Mouse (Mus musculus) liver, embryonic 12.5 days (tissue): ENCODE results near the gene Zfp710. TPM values are rescaled to one million over a fixed set of nuclear protein-coding genes. Genes with fewer than 3 reads are reported as not detected.
A peak's percentile ranks its signal among the peaks of the same experiment; 100 is the strongest.
"Not testable (repeated sequence)": the region's sequence is repeated elsewhere in the genome, so short reads cannot be mapped to it uniquely, and the experiment has no call there.

Experiments
- ATAC-seq: fragments of 200-750 bp; cut with Nextera tagmentation; 2 replicates; pipeline ENCODE4 v1.8.0; 2017; ENCODE audit warnings: moderate number of reproducible peaks, mild to moderate bottlenecking, moderate library complexity
- H3K27ac ChIP-seq: fragments of 300-500 bp; sonication (generic); 2 replicates; pipeline ENCODE4 v1.5.1; 2016; ENCODE audit warnings: mild to moderate bottlenecking
- H3K27me3 ChIP-seq: fragments of 300-500 bp; sonication (generic); replicated peaks from 2 replicates; pipeline ENCODE4 v1.6.1; 2016; ENCODE audit warnings: mild to moderate bottlenecking, moderate library complexity
- H3K36me3 ChIP-seq: fragments of 300-500 bp; sonication (generic); 2 replicates; pipeline ENCODE4 v1.6.1; 2016; ENCODE audit warnings: mild to moderate bottlenecking, moderate library complexity
- H3K4me1 ChIP-seq: fragments of 300-500 bp; sonication (generic); 2 replicates; pipeline ENCODE4 v1.6.1; 2016
- H3K4me2 ChIP-seq: fragments of 300-500 bp; sonication (generic); 2 replicates; pipeline ENCODE4 v1.6.1; 2016; ENCODE audit warnings: mild to moderate bottlenecking, moderate library complexity
- H3K4me3 ChIP-seq: fragments of 300-500 bp; sonication (generic); 2 replicates; pipeline ENCODE4 v1.5.1; 2016; ENCODE audit warnings: mild to moderate bottlenecking, moderate library complexity
- H3K9ac ChIP-seq: fragments of 300-500 bp; sonication (generic); 2 replicates; pipeline ENCODE4 v1.6.1; 2016; ENCODE audit warnings: mild to moderate bottlenecking, moderate library complexity
- H3K9me3 ChIP-seq: fragments of 300-500 bp; sonication (generic); replicated peaks from 2 replicates; pipeline ENCODE4 v1.6.1; 2016; ENCODE audit warnings: mild to moderate bottlenecking, moderate library complexity
- WGBS: fragments of 180-500 bp; shearing (Covaris S2); methylation state at CpG from one replicate; pipeline ENCODE4 v1.1.7; 2016; ENCODE audit not compliant: insufficient replicate concordance; 5-methylcytosine and 5-hydroxymethylcytosine counted together
- polyA plus RNA-seq: library from polyadenylated mRNA; unstranded; fragments of >200 nt; fragmentation: Nextera tagmentation; extraction: Ambion mirVana; gene quantifications from 2 replicates; pipeline ENCODE4 v1.2.1, GENCODE M21; 2016

The Zfp710 gene
- polyA plus RNA-seq = 7.2 and 8.9 TPM in 2 replicates

DNA sequence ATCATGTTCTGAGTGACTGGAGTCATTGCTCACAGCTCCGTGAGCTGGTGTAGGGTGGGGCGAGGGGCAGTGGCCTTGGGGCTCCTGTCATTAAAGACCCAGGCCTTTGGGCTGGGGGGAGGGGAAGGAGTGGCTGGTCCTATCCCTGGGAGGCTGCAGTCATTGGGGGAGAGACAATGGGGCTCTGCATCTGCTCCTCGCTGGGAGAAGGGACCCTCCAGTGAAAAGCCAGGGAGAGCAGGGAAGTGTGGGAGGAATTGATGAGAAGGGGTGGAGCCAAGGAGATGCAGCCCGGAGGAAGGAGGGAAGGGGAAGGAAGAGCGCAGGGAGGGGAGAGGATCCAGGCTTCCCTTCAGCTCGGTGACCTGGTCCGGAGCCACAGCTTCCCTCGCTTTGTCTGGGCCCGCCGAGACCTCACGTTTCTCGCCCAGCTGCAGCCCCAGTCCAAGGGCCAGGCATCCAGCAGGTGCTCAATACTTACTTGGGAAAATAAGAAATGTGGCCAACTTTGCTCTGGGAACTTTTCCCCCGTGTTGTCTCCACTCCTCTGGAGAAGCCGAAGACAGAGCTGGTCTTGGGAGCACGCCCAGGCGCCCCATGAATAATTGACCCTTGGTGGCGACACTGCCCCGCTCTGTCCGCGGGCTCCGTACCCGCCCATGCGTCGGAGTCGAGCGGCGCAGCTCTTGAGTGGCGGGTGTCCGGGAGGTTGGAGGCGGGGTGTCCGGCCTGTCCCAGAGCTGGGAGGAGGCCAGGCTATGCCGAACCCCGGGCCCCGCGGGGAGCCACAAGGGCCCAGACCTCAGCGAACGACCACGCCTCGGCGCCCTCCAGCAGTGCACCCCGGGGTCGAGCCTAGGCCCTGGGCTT, at the start of gene Zfp710:
TSS of gene Zfp710 (plus strand) at position 294 of the 870 bp plus-strand sequence.
- Histone ChIP-seq H3K27ac (peak within 1 kb of the TSS; percentile 87), H3K4me2 (peak within 1 kb of the TSS; percentile 98), H3K36me3 (no peaks in the 10 kb centered on the region), H3K9me3 (no peaks in the 10 kb centered on the region), H3K9ac (peak within 1 kb of the TSS; percentile 83), H3K4me3 (peak within 1 kb of the TSS; percentile 77), H3K27me3 (peaks cover 19% of the 10 kb centered on the region), H3K4me1 (peaks cover 55% of the 10 kb centered on the region)
- peak; percentile 78 for ATAC-seq
- WGBS = 3% methylated on average over 42 of the region's 42 CpGs

GRCm38 (mm10) chr7:79975316-79975715, 49.3 kb upstream of the Zfp710 start:
- Histone ChIP-seq H3K36me3 (no peaks in the 10 kb centered on the region), H3K9ac (no peak overlapping the region), H3K4me3 (no peak overlapping the region), H3K27me3 (no peaks in the 10 kb centered on the region), H3K4me2 (no peak overlapping the region), H3K9me3 (no peaks in the 10 kb centered on the region), H3K27ac (no peak overlapping the region), H3K4me1 (no peaks in the 10 kb centered on the region)
- 65% methylated on average over 2 of the region's 2 CpGs for WGBS
- no peak for ATAC-seq

DNA sequence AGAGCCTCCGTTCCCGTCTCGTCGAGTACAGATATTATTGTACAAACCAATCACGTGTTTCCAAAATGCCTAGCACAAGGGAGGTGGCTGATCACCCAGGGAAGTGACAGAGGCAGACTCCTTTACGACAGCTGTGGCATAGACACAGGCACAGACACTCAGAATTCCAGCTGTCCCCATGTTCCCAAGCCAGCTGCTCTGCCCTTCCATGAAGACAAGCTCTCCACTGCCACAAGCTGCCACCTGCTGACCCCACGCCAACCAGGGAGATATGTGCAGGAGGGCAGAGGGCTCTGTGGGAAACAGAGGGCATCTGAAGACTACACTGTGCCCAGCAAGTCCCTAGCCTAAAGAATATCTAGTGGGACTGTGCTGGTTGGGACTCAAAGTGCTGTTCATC, 37.9 kb upstream of the Zfp710 start:
- H3K9me3 ChIP-seq = no peaks in the 10 kb centered on the region
- no peak overlapping the region for H3K4me2 ChIP-seq
- no peaks in the 10 kb centered on the region for H3K36me3 ChIP-seq
- ATAC-seq = no peak
- H3K9ac ChIP-seq = no peak overlapping the region
- no peak overlapping the region for H3K4me3 ChIP-seq
- no peaks in the 10 kb centered on the region for H3K4me1 ChIP-seq
- H3K27me3 ChIP-seq = no peaks in the 10 kb centered on the region; the same call in 1 of the 2 replicates
- no peak overlapping the region for H3K27ac ChIP-seq
- WGBS = 73% methylated on average over 7 of the region's 7 CpGs

DNA sequence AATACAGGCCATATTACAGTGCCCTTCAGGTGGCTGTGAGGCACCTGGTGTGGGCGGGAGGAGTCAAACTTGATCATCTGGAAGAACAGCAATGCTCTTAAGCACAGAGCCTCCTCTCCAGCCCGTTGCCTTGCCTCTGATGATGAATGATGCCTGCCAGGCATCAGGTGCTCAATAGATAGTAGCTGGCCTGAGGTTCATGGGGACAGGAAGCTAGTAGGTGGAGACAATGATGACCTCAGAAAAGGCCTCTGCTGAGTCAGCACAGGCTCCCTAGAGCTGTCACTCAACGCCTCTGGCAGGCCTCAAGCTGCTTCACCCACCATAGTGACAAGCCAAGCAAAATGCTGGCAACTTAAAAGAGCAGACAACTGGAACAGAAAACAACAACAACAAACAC, 36.9 kb upstream of the Zfp710 start:
- Histone ChIP-seq H3K4me2 (no peak overlapping the region), H3K27me3 (no peaks in the 10 kb centered on the region; the same call in 1 of the 2 replicates), H3K27ac (no peak overlapping the region), H3K36me3 (no peaks in the 10 kb centered on the region), H3K4me1 (no peaks in the 10 kb centered on the region), H3K4me3 (no peak overlapping the region), H3K9me3 (no peaks in the 10 kb centered on the region), H3K9ac (no peak overlapping the region)
- 30% methylated on average over 3 of the region's 3 CpGs for WGBS
- ATAC-seq = no peak

- not testable (repeated sequence) for H3K4me2 ChIP-seq, H3K9ac ChIP-seq, H3K4me1 ChIP-seq, H3K9me3 ChIP-seq, H3K27ac ChIP-seq, H3K36me3 ChIP-seq, H3K4me3 ChIP-seq, ATAC-seq, H3K27me3 ChIP-seq
- 82% methylated on average over 1 of the region's 1 CpGs for WGBS
Observed at GRCm38 (mm10) chr7:79988466-79988865, 36.1 kb upstream of the Zfp710 start.

- H3K36me3 ChIP-seq = no peaks in the 10 kb centered on the region
- 39% methylated on average over 8 of the region's 8 CpGs for WGBS
- H3K27me3 ChIP-seq = no peaks in the 10 kb centered on the region; the same call in 1 of the 2 replicates
- no peaks in the 10 kb centered on the region for H3K9me3 ChIP-seq
- H3K4me3 ChIP-seq = no peak overlapping the region
- no peaks in the 10 kb centered on the region; the same call in 1 of the 2 replicates for H3K4me1 ChIP-seq
- no peak overlapping the region for H3K27ac ChIP-seq
- ATAC-seq = no peak
- no peak overlapping the region for H3K4me2 ChIP-seq
- H3K9ac ChIP-seq = no peak overlapping the region
Observed at GRCm38 (mm10) chr7:79994476-79994875, 30.1 kb upstream of the Zfp710 start.

DNA sequence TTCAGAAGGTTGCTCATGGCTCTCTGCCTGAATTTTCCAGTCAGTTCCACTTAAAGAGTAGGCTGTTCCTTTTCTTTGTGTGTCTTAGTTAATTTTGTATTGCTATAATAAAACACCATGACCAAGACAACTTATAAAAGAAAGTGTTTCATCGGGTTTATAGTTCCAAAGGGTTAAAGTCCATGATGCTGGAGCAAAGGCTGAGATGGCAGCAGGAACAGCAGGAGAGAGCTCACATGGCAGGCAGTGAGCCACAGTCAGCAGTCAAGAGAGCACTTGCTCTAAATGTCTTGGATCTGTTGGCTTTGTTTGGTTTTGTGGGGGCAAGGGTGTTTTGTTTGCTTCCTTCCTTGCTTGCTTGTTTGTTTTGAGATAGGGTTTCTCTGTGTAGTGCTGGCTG, 26.9 kb upstream of the Zfp710 start:
- Histone ChIP-seq H3K9ac (no peak overlapping the region), H3K4me2 (no peak overlapping the region), H3K27ac (no peak overlapping the region), H3K4me1 (no peaks in the 10 kb centered on the region; the same call in 1 of the 2 replicates), H3K36me3 (no peaks in the 10 kb centered on the region), H3K9me3 (no peaks in the 10 kb centered on the region), H3K4me3 (no peak overlapping the region), H3K27me3 (no peaks in the 10 kb centered on the region)
- ATAC-seq = no peak
- WGBS = 63% methylated on average over 1 of the region's 1 CpGs

GRCm38 (mm10) chr7:80002353-80003055, 22.1 kb upstream of the Zfp710 start:
- no peaks in the 10 kb centered on the region for H3K36me3 ChIP-seq
- 65% methylated on average over 11 of the region's 11 CpGs for WGBS
- H3K27me3 ChIP-seq = peaks cover 5% of the 10 kb centered on the region; the same call in 1 of the 2 replicates

DNA sequence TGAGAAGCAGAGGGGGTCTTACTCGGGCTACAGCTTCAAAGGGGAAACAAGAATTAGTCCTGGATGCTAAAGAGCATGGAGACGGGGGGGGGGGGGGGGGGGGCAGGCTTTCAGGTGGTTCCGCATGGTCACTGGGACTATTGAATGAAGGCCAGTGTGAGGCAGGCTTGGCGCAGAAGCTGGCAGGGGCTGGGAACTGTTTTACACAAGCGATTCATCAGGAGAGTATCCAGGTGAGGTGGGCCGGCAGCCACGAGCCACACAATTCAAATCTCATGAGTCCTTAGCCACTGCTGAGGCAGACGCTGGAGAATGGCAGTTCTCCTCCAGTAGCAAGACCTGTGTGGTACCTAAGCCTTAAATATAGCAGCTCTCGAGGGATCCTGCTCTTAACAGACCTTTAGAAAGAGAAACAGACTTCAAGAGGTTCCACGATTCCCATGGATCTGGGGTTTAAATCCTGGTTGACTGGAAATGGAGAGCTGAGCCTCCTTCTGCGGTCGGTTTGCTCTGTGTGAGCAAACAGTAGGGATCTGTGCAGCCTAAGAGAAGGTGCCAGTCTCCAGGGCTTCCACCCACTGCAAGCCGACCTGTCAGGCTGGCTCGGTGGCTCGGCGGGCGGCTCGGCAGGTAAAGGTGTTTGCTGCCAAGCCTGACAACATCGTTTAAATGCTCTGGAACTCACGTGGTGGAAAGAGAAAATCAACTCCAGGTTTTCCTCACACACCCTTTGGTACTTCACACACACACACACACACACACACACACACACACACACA, 19.6 kb upstream of the Zfp710 start:
- no peaks in the 10 kb centered on the region for H3K36me3 ChIP-seq
- 55% methylated on average over 19 of the region's 20 CpGs for WGBS
- no peak overlapping the region for H3K4me2 ChIP-seq
- peaks cover 5% of the 10 kb centered on the region; the same call in 1 of the 2 replicates for H3K27me3 ChIP-seq
- no peaks in the 10 kb centered on the region for H3K4me1 ChIP-seq
- no peaks in the 10 kb centered on the region for H3K9me3 ChIP-seq
- no peak overlapping the region for H3K9ac ChIP-seq
- no peak for ATAC-seq
- no peak overlapping the region for H3K4me3 ChIP-seq
- H3K27ac ChIP-seq = no peak overlapping the region

More at GRCm38 (mm10) chr7:80002353-80003055, 22.1 kb upstream of the Zfp710 start:
- Histone ChIP-seq H3K9ac (no peak overlapping the region), H3K4me1 (no peaks in the 10 kb centered on the region; the same call in 1 of the 2 replicates), H3K4me2 (no peak overlapping the region), H3K4me3 (no peak overlapping the region), H3K27ac (no peak overlapping the region), H3K9me3 (no peaks in the 10 kb centered on the region)
- ATAC-seq = no peak

DNA sequence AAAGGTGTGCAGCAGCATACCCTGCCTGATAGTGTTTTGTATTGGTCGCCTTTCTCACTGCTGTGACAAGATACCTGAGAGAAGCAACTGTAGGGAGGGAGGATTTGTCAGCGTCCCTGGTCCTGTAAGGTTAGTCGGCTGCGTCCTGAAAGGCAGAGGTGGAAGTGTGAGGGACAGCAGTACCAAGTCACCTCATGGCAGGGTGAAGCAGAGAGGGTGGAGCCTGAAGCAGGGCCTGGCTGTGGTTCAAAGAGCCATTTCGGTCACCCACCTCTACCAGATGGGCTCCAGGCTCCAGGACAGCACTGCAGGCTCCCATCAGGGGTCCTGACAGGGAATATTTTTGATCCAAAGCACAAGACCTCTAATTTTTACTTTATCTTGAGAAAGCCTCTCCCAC, 13.9 kb upstream of the Zfp710 start:
- H3K27ac ChIP-seq = no peak overlapping the region
- no peak overlapping the region for H3K4me3 ChIP-seq
- no peaks in the 10 kb centered on the region for H3K36me3 ChIP-seq
- peaks cover 3% of the 10 kb centered on the region; the same call in 1 of the 2 replicates for H3K27me3 ChIP-seq
- ATAC-seq = no peak
- no peak overlapping the region for H3K9ac ChIP-seq
- no peak overlapping the region for H3K4me2 ChIP-seq
- no peaks in the 10 kb centered on the region for H3K9me3 ChIP-seq
- 0 out of 2 replicates have a peak, but pooled peaks cover 8% of the 10 kb centered on the region for H3K4me1 ChIP-seq
- WGBS = 67% methylated on average over 5 of the region's 5 CpGs

GRCm38 (mm10) chr7:80011470-80011869, 13.1 kb upstream of the Zfp710 start:
- Histone ChIP-seq H3K9me3 (no peaks in the 10 kb centered on the region), H3K36me3 (no peaks in the 10 kb centered on the region), H3K4me1 (0 out of 2 replicates have a peak, but pooled peaks cover 8% of the 10 kb centered on the region), H3K9ac (no peak overlapping the region), H3K4me3 (no peak overlapping the region), H3K27ac (no peak overlapping the region), H3K4me2 (no peak overlapping the region), H3K27me3 (no peaks in the 10 kb centered on the region)
- 21% methylated on average over 2 of the region's 2 CpGs for WGBS
- no peak for ATAC-seq
